27 mouse cellular contexts compared by ENCODE assay signal in the genomic region with DNA sequence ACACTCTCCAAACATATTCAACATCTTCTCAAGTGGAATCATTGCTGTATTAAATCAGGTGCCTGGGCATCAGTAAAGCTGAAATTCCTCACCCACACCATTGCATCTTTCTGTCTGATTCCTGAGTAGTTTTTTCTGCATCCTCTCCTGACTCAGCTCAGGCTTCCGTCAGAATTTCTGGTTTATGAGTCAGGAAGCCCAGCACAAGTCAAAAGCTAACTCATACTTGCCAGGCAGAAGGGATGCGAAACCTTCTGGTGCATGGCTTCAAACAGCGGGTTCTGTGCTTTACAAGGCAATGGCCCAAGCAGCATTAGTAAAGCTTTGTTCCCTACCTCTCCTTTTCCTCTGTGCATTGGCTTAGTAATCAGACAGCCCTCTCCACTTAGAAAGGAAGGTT.
DNase-seq lines count a peak whose midpoint lies in the region; ATAC-seq and TF ChIP-seq lines count a peak whose summit lies in the region.
"Had no signal": no experiment of that assay in that cellular context is flagged by ENCODE, and none has a peak within 500 bp of the region (broad histone marks: within the 10 kb centered on the region; RNA-seq: fewer than 3 reads in every experiment).

No protein-coding gene starts in this region.

- 91% methylated on average over 3 of the region's 3 CpGs for WGBS in intestine, postnatal 0 days
- WGBS in liver, embryonic 12.5 days (ENCODE audit: insufficient replicate concordance), result 86% methylated on average over 3 of the region's 3 CpGs

- H3K4me1 ChIP-seq in intestine, postnatal 0 days (replicated peaks; ENCODE audit: control insufficient read depth, insufficient read depth, low read length), result peaks cover 5% of the 10 kb centered on the region; the same call in 1 of the 2 replicates
- H3K4me1 ChIP-seq in liver, embryonic 12.5 days, result peaks cover 31% of the 10 kb centered on the region

- H3K4me3 ChIP-seq in intestine, postnatal 0 days (ENCODE audit: low read depth, low read length), result no peak overlapping the region
- H3K4me3 ChIP-seq in liver, embryonic 12.5 days, result no peak overlapping the region
- H3K4me3 ChIP-seq: forebrain, embryonic 13.5 days; heart, adult 2 months; heart, embryonic 12.5 days; hindbrain, embryonic 15.5 days; kidney, embryonic 15.5 days; limb, embryonic 13.5 days; megakaryocyte, embryonic 14.5 days; midbrain, embryonic 12.5 days; neural tube, embryonic 13.5 days had no signal

- H3K36me3 ChIP-seq in intestine, postnatal 0 days (ENCODE audit: control insufficient read depth, insufficient read depth), result no peaks in the 10 kb centered on the region
- no peaks in the 10 kb centered on the region for H3K36me3 ChIP-seq in liver, embryonic 12.5 days
- H3K36me3 ChIP-seq: heart, embryonic 12.5 days; hindbrain, embryonic 15.5 days; kidney, embryonic 15.5 days; limb, embryonic 13.5 days; midbrain, embryonic 12.5 days; neural tube, embryonic 13.5 days had no signal

- no peak overlapping the region for H3K4me2 ChIP-seq in intestine, postnatal 0 days (replicated peaks; ENCODE audit: low read depth)
- no peak overlapping the region for H3K4me2 ChIP-seq in liver, embryonic 12.5 days
- H3K4me2 ChIP-seq: forebrain, embryonic 13.5 days; heart, embryonic 12.5 days; hindbrain, embryonic 15.5 days; kidney, embryonic 15.5 days; limb, embryonic 13.5 days; liver, embryonic 11.5 days; midbrain, embryonic 12.5 days; neural tube, embryonic 13.5 days had no signal

- no peaks in the 10 kb centered on the region for H3K27me3 ChIP-seq in intestine, postnatal 0 days (replicated peaks; ENCODE audit: control insufficient read depth, insufficient read depth, low read length)
- H3K27me3 ChIP-seq in liver, embryonic 12.5 days (replicated peaks), result no peaks in the 10 kb centered on the region
- H3K27me3 ChIP-seq: forebrain, embryonic 13.5 days; heart, embryonic 12.5 days; hindbrain, embryonic 15.5 days; kidney, embryonic 15.5 days; limb, embryonic 13.5 days; megakaryocyte, embryonic 14.5 days; neural tube, embryonic 13.5 days had no signal

- H3K9ac ChIP-seq in intestine, postnatal 0 days (ENCODE audit: low read depth, low read length), result no peak overlapping the region
- no peak overlapping the region for H3K9ac ChIP-seq in liver, embryonic 12.5 days
- H3K9ac ChIP-seq: forebrain, embryonic 13.5 days; heart, embryonic 12.5 days; hindbrain, embryonic 15.5 days; kidney, embryonic 15.5 days; limb, embryonic 13.5 days; liver, postnatal 0 days; midbrain, embryonic 12.5 days; neural tube, embryonic 13.5 days had no signal

- no peak for ATAC-seq in intestine, postnatal 0 days
- ATAC-seq in liver, embryonic 12.5 days, result no peak
- ATAC-seq: forebrain, embryonic 13.5 days; inflammation-experienced regulatory T-cells, adult 6 months; liver, postnatal 0 days had no signal

- no peak overlapping the region for H3K27ac ChIP-seq in intestine, postnatal 0 days (ENCODE audit: low read depth, low read length)
- H3K27ac ChIP-seq in liver, embryonic 12.5 days, result no peak overlapping the region
- H3K27ac ChIP-seq: forebrain, embryonic 13.5 days; heart, adult 2 months; hindbrain, embryonic 15.5 days; kidney, embryonic 15.5 days; limb, embryonic 13.5 days; midbrain, embryonic 12.5 days had no signal

- H3K9me3 ChIP-seq in intestine, postnatal 0 days (ENCODE audit: control insufficient read depth), result no peaks in the 10 kb centered on the region
- H3K9me3 ChIP-seq in liver, embryonic 12.5 days (replicated peaks), result no peaks in the 10 kb centered on the region
- H3K9me3 ChIP-seq: forebrain, embryonic 13.5 days; heart, embryonic 12.5 days; hindbrain, embryonic 15.5 days; kidney, embryonic 15.5 days; limb, embryonic 13.5 days; megakaryocyte, embryonic 14.5 days; midbrain, embryonic 12.5 days; neural tube, embryonic 13.5 days had no signal

- peak; percentile 48 for DNase-seq in layer of hippocampus, adult 9-11 months
- no peak for DNase-seq in layer of hippocampus, adult 9-10 months (ENCODE audit: low spot score)
- DNase-seq in right cerebral cortex, postnatal 25 days, result peak; percentile 53
- no peak for DNase-seq in right cerebral cortex, postnatal 4 days
- DNase-seq in NIH3T3 (ENCODE audit: low read depth), result peak; percentile 66
- DNase-seq: adrenal gland, postnatal 25 days; cerebellum, adult 18-20 months; cerebellum, postnatal 10 days; heart, adult 2 months; kidney, adult 18-20 months; kidney, postnatal 25 days; liver, postnatal 0 days; lung, postnatal 36 days; thymus, adult 2 months; thymus, postnatal 4 days had no signal

- no peak for TF ChIP-seq CTCF in intestine, postnatal 0 days (IDR thresholded peaks at IDR 0.05; ENCODE audit: low read depth)

Comparison
In these comparisons a context has a peak if more than half of its experiments do, and no peak if none do; other contexts are left out.
1. DNase-seq: peak in layer of hippocampus, adult 9-11 months (single experiment), right cerebral cortex, postnatal 25 days (single experiment) and NIH3T3 (single experiment); none in layer of hippocampus, adult 9-10 months (single experiment) and right cerebral cortex, postnatal 4 days (single experiment).